Mouse (Mus musculus): ENCODE results near the gene Mcrs1.

Gene Mcrs1

DNA sequence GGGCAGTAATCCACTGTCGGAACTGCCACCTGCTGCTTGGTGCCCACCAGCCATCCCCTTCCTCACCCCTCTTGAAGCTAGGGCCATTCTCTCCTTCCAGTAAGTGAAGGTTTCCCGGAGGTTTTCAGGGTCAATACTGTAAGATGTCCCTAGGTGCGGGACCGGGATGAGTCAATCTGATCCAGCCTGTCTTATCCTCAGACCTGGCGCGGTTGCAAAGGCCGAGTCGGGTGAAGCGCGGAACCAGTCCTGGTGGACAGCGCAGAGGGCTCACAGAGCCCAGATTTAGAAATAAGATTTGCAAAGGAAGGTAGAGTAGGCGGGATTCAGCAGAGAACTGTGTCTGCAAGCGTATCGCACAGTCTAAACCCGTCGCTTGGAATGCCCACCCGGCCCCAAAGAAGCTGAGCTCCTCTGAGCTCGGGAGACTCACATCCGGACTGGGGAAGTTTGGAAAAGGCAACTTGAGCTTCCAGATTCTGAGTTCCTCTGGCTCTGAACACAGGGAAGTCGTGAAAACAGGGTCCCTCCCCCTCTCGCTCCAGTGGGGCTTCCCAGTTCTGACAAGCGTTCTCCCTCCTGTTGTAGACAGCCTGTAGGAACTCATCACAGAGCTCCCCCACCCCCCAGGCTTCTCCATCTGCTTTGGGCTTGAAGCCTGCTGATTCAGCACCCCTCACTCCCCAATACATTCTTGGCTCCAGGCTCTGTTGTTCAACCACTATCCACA lies 26.5 kb downstream of the Mcrs1 start:
- TF ChIP-seq NANOG (IDR thresholded peaks at IDR 0.05; ENCODE audit: borderline replicate concordance, low read length) (no peak), POU5F1 (IDR thresholded peaks at IDR 0.05; ENCODE audit: borderline replicate concordance, low read length) (no peak), CTCF (conservative IDR thresholded peaks at IDR 0.05; ENCODE audit: low read length) (no peak)

DNA sequence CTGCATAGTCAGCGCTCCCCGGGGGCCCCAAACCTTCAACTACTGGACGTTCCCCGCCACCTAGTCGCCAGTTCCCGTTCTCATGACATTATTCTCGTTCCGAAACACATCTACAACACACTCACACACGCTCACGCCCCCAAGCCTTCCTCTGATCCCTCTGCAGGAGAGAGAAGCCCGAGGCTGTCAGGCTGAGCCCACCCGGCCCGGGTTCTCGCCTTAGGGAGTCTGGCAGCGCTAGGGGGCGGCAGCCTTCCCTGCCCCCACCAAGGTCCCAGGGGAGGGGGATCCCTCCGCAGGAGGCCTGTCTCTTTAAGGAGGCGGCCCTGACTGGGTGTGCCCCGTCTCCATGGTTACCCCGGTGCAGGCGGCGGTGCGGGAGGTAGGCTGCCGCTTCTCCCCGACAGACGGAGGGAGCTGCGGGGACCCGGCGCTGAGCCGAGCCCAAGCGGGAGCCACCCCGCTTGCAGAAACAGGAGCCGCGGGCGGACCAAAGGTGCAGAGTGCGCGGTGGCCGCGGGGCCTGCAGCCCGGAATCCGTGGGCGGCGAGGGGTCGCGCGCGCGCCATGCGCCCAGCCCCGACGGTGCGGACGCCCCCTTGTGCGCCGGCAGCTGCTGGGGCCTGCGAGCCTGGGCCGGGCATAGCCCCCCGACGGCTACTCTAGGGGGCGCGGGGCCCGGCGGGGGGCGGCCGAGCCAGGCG lies 27.4 kb downstream of the Mcrs1 start, which contains the start of gene Kcnh3:
TSS of gene Kcnh3 (plus strand) at position 654 of the 704 bp plus-strand sequence.
- Histone ChIP-seq H3K9me3 (ENCODE audit: low read length) (no peaks in the 10 kb centered on the region), H3K4me3 (replicated peaks; ENCODE audit: low read length) (peak within 1 kb of the TSS; percentile 82), H3K4me1 (replicated peaks; ENCODE audit: low read depth, low read length) (peaks cover 92% of the 10 kb centered on the region), H3K27me3 (ENCODE audit: insufficient read depth, low read length) (peaks cover 77% of the 10 kb centered on the region), H3K36me3 (ENCODE audit: insufficient read depth, low read length) (peaks cover 7% of the 10 kb centered on the region; the same call in 1 of the 2 replicates)
- TF ChIP-seq POU5F1 (IDR thresholded peaks at IDR 0.05; ENCODE audit: borderline replicate concordance, low read length): no peak
- no peak for TF ChIP-seq NANOG (IDR thresholded peaks at IDR 0.05; ENCODE audit: borderline replicate concordance, low read length)
- no peak for TF ChIP-seq CTCF (conservative IDR thresholded peaks at IDR 0.05; ENCODE audit: low read length)

More for the DNA sequence above, 26.5 kb downstream of the Mcrs1 start:
- Histone ChIP-seq H3K4me1 (replicated peaks; ENCODE audit: low read depth, low read length) (peaks cover 92% of the 10 kb centered on the region), H3K4me3 (replicated peaks; ENCODE audit: low read length) (peak overlapping the region; percentile 82), H3K9me3 (ENCODE audit: low read length) (no peaks in the 10 kb centered on the region), H3K27me3 (ENCODE audit: insufficient read depth, low read length) (peaks cover 86% of the 10 kb centered on the region), H3K36me3 (ENCODE audit: insufficient read depth, low read length) (peaks cover 12% of the 10 kb centered on the region; the same call in 1 of the 2 replicates)

GRCm38 (mm10) chr15:99223585-99224207 lies 28.1 kb downstream of the Mcrs1 start:
- no peaks in the 10 kb centered on the region for H3K9me3 ChIP-seq (ENCODE audit: low read length)
- peaks cover 4% of the 10 kb centered on the region; the same call in 1 of the 2 replicates for H3K36me3 ChIP-seq (ENCODE audit: insufficient read depth, low read length)
- H3K4me1 ChIP-seq (replicated peaks; ENCODE audit: low read depth, low read length): peaks cover 89% of the 10 kb centered on the region
- peak overlapping the region; percentile 82 for H3K4me3 ChIP-seq (replicated peaks; ENCODE audit: low read length)
- no peak for TF ChIP-seq POU5F1 (IDR thresholded peaks at IDR 0.05; ENCODE audit: borderline replicate concordance, low read length)
- TF ChIP-seq CTCF (conservative IDR thresholded peaks at IDR 0.05; ENCODE audit: low read length): no peak
- TF ChIP-seq NANOG (IDR thresholded peaks at IDR 0.05; ENCODE audit: borderline replicate concordance, low read length): no peak
- peaks cover 71% of the 10 kb centered on the region for H3K27me3 ChIP-seq (ENCODE audit: insufficient read depth, low read length)

DNA sequence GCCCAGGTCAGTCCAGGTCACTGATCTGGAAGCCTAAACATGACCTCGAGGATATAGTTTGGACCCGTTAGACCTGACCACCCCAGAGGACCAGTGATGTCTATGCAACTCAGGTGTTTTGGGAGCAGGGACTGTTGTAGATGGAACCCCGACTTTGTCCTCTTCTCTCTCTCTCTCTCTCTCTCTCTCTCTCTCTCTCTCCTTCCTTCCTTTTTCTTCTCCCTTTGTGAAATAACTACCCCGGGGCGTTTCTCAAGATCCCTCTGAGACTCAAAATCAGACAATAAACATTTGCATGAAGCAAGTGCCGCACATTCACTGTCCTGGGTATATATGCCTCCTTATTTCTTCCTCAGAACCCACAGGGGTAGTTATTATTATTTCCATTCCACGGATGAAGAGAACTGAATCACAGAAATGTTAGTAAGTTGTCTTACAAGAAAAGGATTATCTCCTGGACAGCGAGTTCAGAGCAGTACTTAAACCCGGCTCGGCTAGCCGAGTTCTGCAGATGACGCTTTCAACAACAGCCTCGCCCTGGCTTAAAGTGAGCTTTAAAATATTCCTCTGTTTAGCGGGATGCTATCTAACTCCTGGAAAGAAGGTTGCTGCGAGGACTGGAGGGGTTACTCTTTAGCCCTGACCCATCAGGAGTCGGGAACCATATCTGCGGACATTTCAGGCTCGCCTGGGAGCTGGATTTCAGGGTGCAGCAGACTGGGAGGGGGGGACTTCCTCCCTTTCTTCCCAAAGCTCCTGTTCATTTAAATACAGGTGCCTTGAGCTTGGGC lies 28.8 kb downstream of the Mcrs1 start:
- TF ChIP-seq CTCF (conservative IDR thresholded peaks at IDR 0.05; ENCODE audit: low read length) (no peak), NANOG (IDR thresholded peaks at IDR 0.05; ENCODE audit: borderline replicate concordance, low read length) (no peak), POU5F1 (IDR thresholded peaks at IDR 0.05; ENCODE audit: borderline replicate concordance, low read length) (no peak)
- Histone ChIP-seq H3K27me3 (ENCODE audit: insufficient read depth, low read length) (peaks cover 64% of the 10 kb centered on the region), H3K9me3 (ENCODE audit: low read length) (no peaks in the 10 kb centered on the region), H3K36me3 (ENCODE audit: insufficient read depth, low read length) (no peaks in the 10 kb centered on the region; the same call in 1 of the 2 replicates), H3K4me1 (replicated peaks; ENCODE audit: low read depth, low read length) (peaks cover 88% of the 10 kb centered on the region), H3K4me3 (replicated peaks; ENCODE audit: low read length) (peak overlapping the region; percentile 82)

GRCm38 (mm10) chr15:99221315-99221952 lies 30.3 kb downstream of the Mcrs1 start:
- Histone ChIP-seq H3K4me1 (replicated peaks; ENCODE audit: low read depth, low read length) (peaks cover 85% of the 10 kb centered on the region), H3K9me3 (ENCODE audit: low read length) (no peaks in the 10 kb centered on the region), H3K4me3 (replicated peaks; ENCODE audit: low read length) (peak overlapping the region; percentile 32; the same call in 1 of the 2 replicates), H3K36me3 (ENCODE audit: insufficient read depth, low read length) (no peaks in the 10 kb centered on the region), H3K27me3 (ENCODE audit: insufficient read depth, low read length) (peaks cover 48% of the 10 kb centered on the region)
- TF ChIP-seq CTCF (conservative IDR thresholded peaks at IDR 0.05; ENCODE audit: low read length) (no peak), NANOG (IDR thresholded peaks at IDR 0.05; ENCODE audit: borderline replicate concordance, low read length) (no peak), POU5F1 (IDR thresholded peaks at IDR 0.05; ENCODE audit: borderline replicate concordance, low read length) (no peak)

DNA sequence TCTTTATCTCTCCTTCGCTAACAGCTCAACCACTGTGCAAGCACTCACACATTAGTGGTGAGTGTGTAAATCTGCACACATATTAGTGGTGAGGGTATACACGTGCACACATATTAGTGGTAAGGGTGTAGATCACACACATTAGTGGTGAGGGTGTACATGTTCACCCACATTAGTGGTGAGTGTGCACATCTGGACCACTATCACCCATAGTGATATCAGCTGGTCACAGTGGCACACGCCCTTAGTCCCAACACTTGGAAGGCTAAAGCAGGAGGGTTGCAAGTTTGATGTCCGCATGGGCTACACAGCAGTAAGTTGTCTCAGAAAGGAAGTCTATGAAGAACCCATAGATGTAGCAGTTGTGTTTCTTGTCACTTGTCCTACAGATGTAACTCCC lies 34.1 kb downstream of the Mcrs1 start:
- H3K27me3 ChIP-seq (ENCODE audit: insufficient read depth, low read length): peaks cover 11% of the 10 kb centered on the region
- H3K4me3 ChIP-seq (replicated peaks; ENCODE audit: low read length): no peak overlapping the region
- TF ChIP-seq NANOG (IDR thresholded peaks at IDR 0.05; ENCODE audit: borderline replicate concordance, low read length) (no peak), CTCF (conservative IDR thresholded peaks at IDR 0.05; ENCODE audit: low read length) (no peak), POU5F1 (IDR thresholded peaks at IDR 0.05; ENCODE audit: borderline replicate concordance, low read length) (no peak)
- H3K36me3 ChIP-seq (ENCODE audit: insufficient read depth, low read length): peaks cover 7% of the 10 kb centered on the region
- H3K9me3 ChIP-seq (ENCODE audit: low read length): no peaks in the 10 kb centered on the region
- peaks cover 81% of the 10 kb centered on the region for H3K4me1 ChIP-seq (replicated peaks; ENCODE audit: low read depth, low read length)

- no peak overlapping the region for H3K4me3 ChIP-seq (replicated peaks; ENCODE audit: low read length)
- no peak for TF ChIP-seq NANOG (IDR thresholded peaks at IDR 0.05; ENCODE audit: borderline replicate concordance, low read length)
- no peak for TF ChIP-seq CTCF (conservative IDR thresholded peaks at IDR 0.05; ENCODE audit: low read length)
- TF ChIP-seq POU5F1 (IDR thresholded peaks at IDR 0.05; ENCODE audit: borderline replicate concordance, low read length): no peak
- H3K4me1 ChIP-seq (replicated peaks; ENCODE audit: low read depth, low read length): peaks cover 81% of the 10 kb centered on the region
- H3K36me3 ChIP-seq (ENCODE audit: insufficient read depth, low read length): peaks cover 23% of the 10 kb centered on the region
- H3K27me3 ChIP-seq (ENCODE audit: insufficient read depth, low read length): no peaks in the 10 kb centered on the region; the same call in 1 of the 2 replicates
- H3K9me3 ChIP-seq (ENCODE audit: low read length): no peaks in the 10 kb centered on the region
These were observed 35.9 kb downstream of the Mcrs1 start for GRCm38 (mm10) chr15:99215741-99216463.

All from E14TG2a.4 (cell line).